ENCODE assay signal across 7 mouse cellular contexts in genomic region chr6:66896119-66896920, GRCm38 (mm10). TPM values are rescaled to one million over a fixed set of nuclear protein-coding genes. Genes with fewer than 3 reads are reported as not detected.
A peak's percentile ranks its signal among the peaks of the same experiment; 100 is the strongest.
DNase-seq lines count a peak whose midpoint lies in the region; ATAC-seq and TF ChIP-seq lines count a peak whose summit lies in the region.

Gene Gng12, plus strand, starts transcription at chr6:66896397.

- no peaks in the 10 kb centered on the region for H3K9me3 ChIP-seq in embryonic facial prominence, embryonic 10.5 days
- no peaks in the 10 kb centered on the region for H3K9me3 ChIP-seq in intestine, postnatal 0 days (ENCODE audit: control insufficient read depth)
- no peaks in the 10 kb centered on the region for H3K9me3 ChIP-seq in midbrain, embryonic 11.5 days (ENCODE audit: control insufficient read depth, low read length)

- DNase-seq in adrenal gland, postnatal 10 days = peak; percentile 96
- DNase-seq in embryonic facial prominence, embryonic 10.5 days (ENCODE audit: low spot score) = peak; percentile 86
- no peak for DNase-seq in gonadal fat pad, adult 2 months (ENCODE audit: low read depth)
- peak; percentile 86 for DNase-seq in left cerebral cortex, postnatal 4 days
- DNase-seq in midbrain, embryonic 11.5 days (ENCODE audit: low spot score, missing footprints) = peak; percentile 98
- peak; percentile 69 for DNase-seq in skeletal muscle tissue, adult 2 months (ENCODE audit: low read depth, low spot score)

- peak within 1 kb of the TSS; percentile 90 for H3K27ac ChIP-seq in embryonic facial prominence, embryonic 10.5 days (replicated peaks)
- peak within 1 kb of the TSS; percentile 98 for H3K27ac ChIP-seq in intestine, postnatal 0 days (ENCODE audit: low read depth, low read length)
- H3K27ac ChIP-seq in midbrain, embryonic 11.5 days (ENCODE audit: low read depth, low read length) = no peak within 1 kb of the TSS; the same call in 1 of the 2 replicates

- H3K27me3 ChIP-seq in embryonic facial prominence, embryonic 10.5 days (replicated peaks; ENCODE audit: low read depth, poor library complexity, severe bottlenecking) = 0 out of 2 replicates have a peak, but pooled peaks cover 2% of the 10 kb centered on the region
- H3K27me3 ChIP-seq in intestine, postnatal 0 days (replicated peaks; ENCODE audit: control insufficient read depth, insufficient read depth, low read length) = no peaks in the 10 kb centered on the region
- H3K27me3 ChIP-seq in midbrain, embryonic 11.5 days (ENCODE audit: control insufficient read depth, insufficient read depth, low read length) = no peaks in the 10 kb centered on the region; the same call in 1 of the 2 replicates

- H3K4me2 ChIP-seq in intestine, postnatal 0 days (replicated peaks; ENCODE audit: low read depth) = peak within 1 kb of the TSS; percentile 84
- peak within 1 kb of the TSS; percentile 94 for H3K4me2 ChIP-seq in midbrain, embryonic 11.5 days

- ATAC-seq in intestine, postnatal 0 days = peak; percentile 90
- peak; percentile 93 for ATAC-seq in midbrain, embryonic 11.5 days (ENCODE audit: low FRiP score)

- H3K9ac ChIP-seq in intestine, postnatal 0 days (ENCODE audit: low read depth, low read length) = peak within 1 kb of the TSS; percentile 98
- peak within 1 kb of the TSS; percentile 77 for H3K9ac ChIP-seq in midbrain, embryonic 11.5 days (ENCODE audit: low read length)

- H3K4me3 ChIP-seq in embryonic facial prominence, embryonic 10.5 days = peak within 1 kb of the TSS; percentile 88
- H3K4me3 ChIP-seq in intestine, postnatal 0 days (ENCODE audit: low read depth, low read length) = peak within 1 kb of the TSS; percentile 94
- H3K4me3 ChIP-seq in midbrain, embryonic 11.5 days (ENCODE audit: low read depth, low read length) = peak within 1 kb of the TSS; percentile 69

- peaks cover 19% of the 10 kb centered on the region for H3K4me1 ChIP-seq in embryonic facial prominence, embryonic 10.5 days
- peaks cover 6% of the 10 kb centered on the region for H3K4me1 ChIP-seq in intestine, postnatal 0 days (replicated peaks; ENCODE audit: control insufficient read depth, insufficient read depth, low read length)
- peaks cover 7% of the 10 kb centered on the region for H3K4me1 ChIP-seq in midbrain, embryonic 11.5 days (ENCODE audit: control insufficient read depth, insufficient read depth, low read length)

- H3K36me3 ChIP-seq in embryonic facial prominence, embryonic 10.5 days (replicated peaks) = no peaks in the 10 kb centered on the region
- no peaks in the 10 kb centered on the region for H3K36me3 ChIP-seq in intestine, postnatal 0 days (ENCODE audit: control insufficient read depth, insufficient read depth)
- no peaks in the 10 kb centered on the region for H3K36me3 ChIP-seq in midbrain, embryonic 11.5 days (ENCODE audit: control insufficient read depth, insufficient read depth, low read length)

- intact Hi-C loops in left cerebral cortex, postnatal 4 days (cut with DNase I) = no loop called here

- WGBS in embryonic facial prominence, embryonic 10.5 days = under 1% methylated on average over 98 of the region's 98 CpGs
- under 1% methylated on average over 92 of the region's 98 CpGs for WGBS in intestine, postnatal 0 days
- under 1% methylated on average over 92 of the region's 98 CpGs for WGBS in midbrain, embryonic 11.5 days

- TF ChIP-seq CTCF in intestine, postnatal 0 days (IDR thresholded peaks at IDR 0.05; ENCODE audit: low read depth) = peak; percentile 11; the same call in 1 of the 2 replicates

RNA-seq across cellular contexts. Expression of gene Gng12, which starts in this region (rescaled TPM):
- 10 to 100 TPM; 85.5 to 86.4 TPM for total RNA-seq in adrenal gland, postnatal 10 days (2021)
- polyA plus RNA-seq in embryonic facial prominence, embryonic 10.5 days (2016; fragmentation: Nextera tagmentation; extraction: Ambion mirVana) = 54.8 and 58.6 TPM in 2 replicates
- 32.4 and 46.7 TPM in 2 replicates for polyA plus RNA-seq in gonadal fat pad, adult 2 months (2012; rRNA removed)
- polyA plus RNA-seq in intestine, postnatal 0 days (2015; fragmentation: Nextera tagmentation; extraction: Ambion mirVana) = 265 and 271 TPM in 2 replicates
- total RNA-seq in left cerebral cortex, postnatal 4 days (2021) = 10 to 100 TPM; 49.1 to 54.0 TPM
- polyA plus RNA-seq in midbrain, embryonic 11.5 days (2014; fragmentation: Nextera tagmentation; extraction: Ambion mirVana) = 40.8 and 48.2 TPM in 2 replicates
